Mouse (Mus musculus) activated CD4-positive, CD25-positive, alpha-beta regulatory T cell, adult 4 months (primary cell): Measurements from ENCODE around the gene Fam81a. TPM values are rescaled to one million over a fixed set of nuclear protein-coding genes. Genes with fewer than 3 reads are reported as not detected.

Source experiments
- ATAC-seq: one replicate; pipeline ENCODE4 v1.8.0; 2017
- polyA plus RNA-seq, 2 experiments: library from polyadenylated mRNA; unstranded; fragments of 100-300 nt; shearing (Covaris generic); gene quantifications; one replicate each; pipeline ENCODE4 v1.2.1; 2017

Gene Fam81a
- polyA plus RNA-seq, 2 experiments from 2014 or later: 0.52 to 1.5 TPM

GRCm38 (mm10) chr9:70049839-70050238 is 92.5 kb downstream of the Fam81a start:
- no peak for ATAC-seq

- no peak for ATAC-seq
Observed at GRCm38 (mm10) chr9:70049416-70049783, 93.0 kb downstream of the Fam81a start.

GRCm38 (mm10) chr9:70048751-70049415 is 93.5 kb downstream of the Fam81a start:
- no peak for ATAC-seq

- ATAC-seq: no peak
Observed at GRCm38 (mm10) chr9:70048280-70048679, 94.1 kb downstream of the Fam81a start.

- no peak for ATAC-seq
Observed at GRCm38 (mm10) chr9:70047839-70048238, 94.5 kb downstream of the Fam81a start.

GRCm38 (mm10) chr9:70046255-70046654 is 96.1 kb downstream of the Fam81a start:
- no peak for ATAC-seq

- no peak for ATAC-seq
Observed at GRCm38 (mm10) chr9:70044865-70045264, 97.5 kb downstream of the Fam81a start.

GRCm38 (mm10) chr9:70042935-70043334 is 99.4 kb downstream of the Fam81a start:
- ATAC-seq: no peak

GRCm38 (mm10) chr9:70042137-70042536 is 100.2 kb downstream of the Fam81a start:
- ATAC-seq: no peak

- ATAC-seq: no peak
Observed at GRCm38 (mm10) chr9:70040570-70040969, 101.8 kb downstream of the Fam81a start.

GRCm38 (mm10) chr9:70039597-70040385 is 102.6 kb downstream of the Fam81a start:
- peak; percentile 43 for ATAC-seq

Other genes starting within 250 kb of the Fam81a start
- gene Bnip2, start 153.1 kb downstream of the Fam81a start, polyA plus RNA-seq: 10 to 100 TPM; 45.6 to 46.8 TPM
- gene Gtf2a2, start 130.0 kb downstream of the Fam81a start, polyA plus RNA-seq: 100 to 1,000 TPM; 152 to 189 TPM
- gene Gcnt3, start 104.5 kb downstream of the Fam81a start, polyA plus RNA-seq: not detected
- 10 to 100 TPM; 25.8 to 27.8 TPM for gene Myo1e, start 64.8 kb upstream of the Fam81a start, polyA plus RNA-seq